7 mouse cellular contexts compared by ENCODE assay signal in genomic region chr4:100722532-100722931, GRCm38 (mm10). TPM values are rescaled to one million over a fixed set of nuclear protein-coding genes. Genes with fewer than 3 reads are reported as not detected.
A peak's percentile ranks its signal among the peaks of the same experiment; 100 is the strongest.
DNase-seq lines count a peak whose midpoint lies in the region; ATAC-seq lines count a peak whose summit lies in the region.

No protein-coding gene starts in this region.

- ATAC-seq in megakaryocyte progenitor cell, adult 5-6 weeks (replicated peaks; ENCODE audit: poor library complexity): peak; percentile 55; the same call in 1 of the 2 replicates

- intact Hi-C loops in gastrocnemius, postnatal 14 days (cut with DNase I; ENCODE audit: low total_unique reads): loop anchor here (10.0 kb wide), 1 partner anchor 262 kb away; no protein-coding TSS in a partner anchor

- peak; percentile 31 to 68 for DNase-seq in urinary bladder, adult 18-20 months (ENCODE audit: low spot score in 2 of 2)
- DNase-seq in urinary bladder, postnatal 10 days (ENCODE audit: low spot score): no peak
- peak; percentile 13 for DNase-seq in c-Kit-positive CD71-negative TER-119-negative erythroid progenitor cells, embryonic 14.5 days (ENCODE audit: low read depth)
- peak; percentile 57 for DNase-seq in gastrocnemius, postnatal 14 days
- peak; percentile 19 to 50 for DNase-seq in layer of hippocampus, adult 8-10 months (ENCODE audit: low spot score in 2 of 2)
- DNase-seq in thymus, postnatal 10 days (ENCODE audit: low spot score in 2 of 2): peak; percentile 5 to 39

RNA-seq across cellular contexts. Expression of gene Cachd1, which starts 53.9 kb away (rescaled TPM):
- 1 to 10 TPM; 5.0 to 5.2 TPM for total RNA-seq in gastrocnemius, postnatal 14 days (2021)
- total RNA-seq in layer of hippocampus, adult 8-10 months (2022): 10 to 100 TPM; 25.4 to 33.6 (median 28.4) TPM
- total RNA-seq in megakaryocyte progenitor cell, adult 5-6 weeks (2015): 1.1 and 4.2 TPM in 2 replicates
- total RNA-seq in megakaryocyte progenitor cell, adult 5-6 weeks (2017): 0.08 and 6.4 TPM in 2 replicates
